Mouse (Mus musculus) urinary bladder, postnatal 4 days (tissue): ENCODE data around the gene Rpl36al.
A peak's percentile ranks its signal among the peaks of the same experiment; 100 is the strongest.

ENCODE experiments used
- DNase-seq, 2 experiments: peaks; one replicate each; pipeline ENCODE4 v3.0.0; 2021 to 2022; ENCODE audit warnings: low spot score in 2 of 2

Rpl36al gene

DNA sequence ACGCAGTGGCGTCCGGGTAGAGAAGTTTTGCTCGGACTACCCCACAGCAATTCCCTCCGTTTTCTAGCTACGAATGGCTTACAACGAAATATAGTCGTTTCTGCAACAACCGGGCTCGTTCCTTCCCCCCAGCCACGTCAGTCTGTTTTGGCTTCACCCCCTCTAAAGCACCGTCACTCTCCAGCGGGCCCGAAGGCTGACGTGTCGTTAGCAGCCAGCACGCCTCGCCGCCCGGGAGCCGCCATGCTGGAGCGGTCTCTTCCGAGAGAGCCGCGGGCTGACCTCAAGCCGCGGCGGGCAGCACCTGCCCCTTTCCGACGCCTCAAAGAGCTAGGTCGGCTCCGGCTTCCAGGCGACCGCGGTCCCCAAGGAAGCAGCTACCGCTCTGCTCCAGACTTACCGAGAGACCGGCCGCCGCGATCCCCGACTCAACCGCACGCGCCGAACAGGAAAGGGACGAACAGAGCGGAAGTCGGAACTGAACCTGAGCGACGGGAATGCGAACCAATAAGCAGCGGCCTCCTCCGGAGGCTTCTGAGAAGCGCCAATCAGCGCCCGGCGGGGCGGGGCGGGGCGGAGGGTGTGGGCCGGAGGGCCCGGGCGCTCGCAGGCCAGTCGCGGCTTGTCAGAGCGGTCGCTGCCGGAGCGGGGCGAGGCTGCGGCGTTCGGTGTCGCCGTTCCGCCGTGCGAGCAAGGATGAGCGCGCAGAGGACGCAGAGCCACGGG, at the start of gene Rpl36al, which contains the start of gene Mgat2:
Rpl36al (minus strand) TSS at position 501 of the 726 bp plus-strand sequence.
Mgat2 (plus strand) TSS at position 575 of the 726 bp plus-strand sequence.
- DNase-seq = peak; percentile 98 to 100

DNA sequence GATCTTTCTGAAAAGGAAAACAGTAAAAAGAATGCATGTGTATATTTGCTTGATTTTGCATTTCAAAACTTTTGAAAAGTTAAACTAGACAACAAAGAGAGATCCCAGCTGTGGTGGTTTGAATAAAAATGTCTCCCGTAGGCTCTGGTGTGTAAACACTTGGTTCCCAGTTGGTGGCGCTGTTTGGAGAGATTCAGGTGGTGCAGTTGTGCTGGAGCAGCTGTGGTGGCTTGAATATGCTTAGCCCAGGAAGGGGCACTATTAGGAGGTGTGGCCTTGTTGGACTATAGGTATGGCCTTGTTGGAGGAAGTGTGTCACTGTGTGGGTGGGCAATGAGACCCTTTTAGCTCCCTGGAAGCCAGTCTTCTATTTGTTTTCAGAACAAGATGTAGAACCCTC, 45.4 kb upstream of the Rpl36al start:
- no peak for DNase-seq

DNA sequence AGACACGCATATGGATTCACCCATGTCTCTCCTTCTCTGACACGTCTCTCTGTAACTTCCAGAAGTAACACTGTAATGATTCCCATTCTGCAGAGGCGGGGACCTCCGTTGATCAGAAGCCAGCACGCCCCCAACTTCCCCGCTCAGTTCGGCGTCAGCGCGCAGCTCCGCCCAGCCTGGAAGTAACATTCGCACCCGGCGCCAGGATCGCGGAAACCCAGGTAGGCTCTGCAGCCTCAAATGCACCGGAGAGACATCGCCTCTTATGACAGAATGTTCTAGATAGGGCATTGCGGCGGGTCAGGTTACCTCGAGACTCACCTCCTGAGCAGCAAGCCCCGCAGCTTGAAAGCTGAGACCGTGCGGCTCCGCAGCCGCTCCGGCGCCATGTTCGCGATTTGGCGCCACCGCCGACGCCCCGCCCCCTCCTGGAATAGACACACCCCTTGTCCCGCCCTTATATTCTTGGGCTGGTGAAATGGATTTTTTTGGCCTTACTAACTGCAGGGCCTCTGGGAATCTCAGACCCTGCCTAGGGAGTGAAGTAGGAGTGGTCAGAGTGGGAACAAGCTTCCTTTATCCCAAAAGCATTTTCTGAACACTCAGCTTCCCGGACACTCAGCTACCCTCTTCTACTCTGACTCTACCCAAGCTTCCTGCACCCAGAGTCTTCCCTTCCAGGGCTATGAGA, 44.0 kb upstream of the Rpl36al start, which contains the start of gene Pole2:
Pole2 (minus strand) TSS at position 420 of the 691 bp plus-strand sequence.
- peak; percentile 89 to 92 for DNase-seq

DNA sequence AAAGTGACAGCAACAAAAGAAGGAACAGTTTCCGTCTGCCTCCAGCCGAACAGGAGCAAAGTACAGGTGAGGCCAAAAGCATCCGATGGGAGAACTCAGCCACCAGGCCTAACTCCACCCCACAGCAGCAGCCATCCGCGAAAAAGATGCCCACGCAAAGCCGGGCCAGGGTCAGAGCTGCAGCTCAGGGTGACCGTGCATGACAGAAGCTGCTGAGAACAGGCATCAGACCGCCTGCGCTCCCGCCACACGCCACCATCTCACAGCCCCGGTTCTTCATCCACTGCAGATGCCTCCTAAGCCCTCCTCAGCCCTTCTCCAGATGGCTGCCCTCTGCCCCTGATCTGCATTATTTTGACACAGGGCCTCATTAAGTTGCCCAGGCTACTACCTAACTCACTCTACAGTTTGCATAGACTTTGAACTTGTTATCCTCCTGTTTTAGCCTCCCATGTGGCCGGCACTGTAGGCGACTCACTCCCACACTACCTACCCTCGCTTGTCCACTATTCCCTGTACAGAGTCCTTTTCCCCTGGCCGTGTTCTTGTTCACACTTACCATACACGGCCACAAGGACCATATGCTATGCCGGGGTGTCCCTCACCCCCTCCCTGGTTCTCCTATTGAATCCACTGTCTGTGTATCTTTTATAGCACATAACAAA, 36.9 kb upstream of the Rpl36al start:
- no peak for DNase-seq

DNA sequence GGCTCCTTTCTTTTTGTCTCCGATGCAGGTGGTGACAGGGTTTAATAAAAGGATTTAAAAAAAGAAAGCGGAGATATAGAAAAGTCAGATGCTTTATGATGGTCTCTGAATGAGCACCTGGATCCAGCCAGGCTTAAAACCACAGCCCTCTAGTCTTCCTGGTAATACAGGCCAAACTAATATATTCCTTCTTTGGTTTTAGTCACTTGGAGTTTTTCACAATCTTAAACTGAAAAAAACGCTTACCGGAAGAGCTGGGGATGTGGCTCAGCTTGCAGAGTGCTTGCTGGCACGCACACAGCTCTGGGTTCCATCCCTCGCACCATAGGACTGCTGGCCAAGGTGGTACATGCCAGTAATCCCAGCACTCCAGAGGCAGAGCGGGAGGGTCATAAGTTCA, 32.7 kb upstream of the Rpl36al start:
- DNase-seq = peak in 1 of 2 experiments; percentile 7

DNA sequence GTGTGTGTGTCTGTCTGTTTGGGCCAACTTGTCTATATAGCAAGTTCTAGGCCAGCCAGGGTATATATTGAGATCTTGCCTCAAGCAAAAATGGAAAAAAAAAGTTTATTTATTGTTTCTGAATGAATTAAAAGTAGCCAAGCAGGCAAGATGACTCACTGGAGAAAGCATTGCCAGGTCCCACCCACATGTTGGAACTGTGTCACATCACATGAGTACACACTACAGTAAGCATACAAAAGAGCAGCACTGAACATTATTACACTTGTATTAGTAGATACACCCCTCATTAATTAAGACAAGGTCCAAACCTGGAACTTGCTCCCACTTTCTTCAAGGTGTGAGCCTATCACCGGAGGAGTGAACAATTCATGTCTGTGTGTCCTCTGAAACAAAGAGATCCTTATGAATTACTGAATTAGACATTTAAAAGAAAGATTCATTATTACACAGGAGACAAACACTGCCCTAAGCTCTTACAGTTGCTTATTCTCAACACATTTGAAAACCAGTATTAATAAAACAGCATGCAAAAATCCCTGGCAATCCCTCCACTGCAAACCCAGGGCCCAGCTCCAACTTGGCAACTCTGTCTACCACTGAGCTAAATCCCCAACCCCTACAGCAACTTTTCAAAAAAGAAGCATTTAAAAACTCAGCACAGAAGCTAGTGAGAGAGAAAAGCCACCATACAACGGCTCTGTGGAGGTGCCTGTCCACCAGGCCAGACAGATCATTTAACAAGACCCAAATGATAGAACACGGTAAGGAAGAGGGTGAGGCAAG, 31.3 kb upstream of the Rpl36al start:
- peak; percentile 23 to 64 for DNase-seq

DNA sequence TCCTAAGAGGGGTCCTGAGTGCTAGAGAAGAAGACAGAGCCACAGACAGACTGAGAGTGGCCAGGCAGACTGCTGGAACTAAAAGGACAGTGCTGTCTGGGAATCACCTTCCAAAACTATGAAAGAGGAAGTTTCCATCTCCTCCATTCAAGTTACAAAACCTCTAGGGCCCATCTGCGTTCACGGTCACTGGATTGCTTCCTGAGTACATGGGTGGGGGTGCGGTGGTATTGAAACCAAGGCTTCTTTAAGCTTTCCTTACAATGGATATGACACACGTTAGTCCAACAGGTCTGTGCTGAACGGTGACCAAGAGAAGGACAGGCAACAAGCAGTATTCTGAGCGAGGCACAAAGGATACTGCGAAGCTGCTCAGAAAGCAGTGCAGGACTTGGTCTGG, 30.5 kb upstream of the Rpl36al start:
- DNase-seq = no peak

DNA sequence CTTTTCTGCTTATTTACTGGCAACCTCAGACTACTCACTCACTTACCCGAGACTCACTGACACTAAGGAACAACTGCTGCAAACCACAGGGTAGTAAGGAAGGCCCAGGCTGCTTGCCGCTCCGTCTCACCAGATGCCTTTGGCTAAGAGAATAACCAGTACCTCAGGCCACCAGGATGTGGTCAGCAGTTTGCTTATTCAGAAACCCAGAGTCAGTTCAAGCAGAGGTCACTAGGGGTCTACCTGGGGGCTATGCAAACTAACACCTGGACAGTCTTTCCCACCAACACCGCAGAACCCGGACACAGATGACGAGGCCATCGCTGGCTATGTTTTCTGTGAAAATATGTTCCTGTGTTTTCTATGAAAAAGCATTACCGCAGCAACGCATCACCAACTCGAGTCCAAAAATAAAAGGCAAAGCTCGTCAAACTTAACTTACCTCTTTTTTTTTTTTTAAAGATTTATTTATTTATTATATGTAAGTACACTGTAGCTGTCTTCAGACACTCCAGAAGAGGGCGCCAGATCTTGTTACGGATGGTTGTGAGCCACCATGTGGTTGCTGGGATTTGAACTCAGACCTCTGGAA, 29.4 kb upstream of the Rpl36al start:
- DNase-seq = no peak

DNA sequence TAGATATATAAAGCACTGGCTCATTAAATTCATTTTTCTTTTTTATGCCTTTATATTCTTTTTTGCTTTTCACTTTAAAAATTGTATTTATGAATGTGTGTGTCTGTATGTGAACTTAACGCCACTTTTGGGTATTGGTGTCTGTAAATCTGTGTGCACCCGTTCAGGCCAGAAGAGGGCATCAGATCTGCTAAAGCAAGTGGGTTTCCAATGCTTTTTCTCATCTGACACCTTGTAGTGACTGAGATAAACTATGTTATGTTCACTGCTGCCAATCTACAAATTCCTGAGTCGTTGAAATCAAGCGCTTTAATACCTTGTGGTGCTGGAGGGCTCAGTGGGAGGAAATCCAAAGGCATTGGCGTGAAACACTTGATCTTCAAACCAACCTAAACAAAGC, 27.2 kb upstream of the Rpl36al start:
- peak in 1 of 2 experiments; percentile 35 for DNase-seq

DNA sequence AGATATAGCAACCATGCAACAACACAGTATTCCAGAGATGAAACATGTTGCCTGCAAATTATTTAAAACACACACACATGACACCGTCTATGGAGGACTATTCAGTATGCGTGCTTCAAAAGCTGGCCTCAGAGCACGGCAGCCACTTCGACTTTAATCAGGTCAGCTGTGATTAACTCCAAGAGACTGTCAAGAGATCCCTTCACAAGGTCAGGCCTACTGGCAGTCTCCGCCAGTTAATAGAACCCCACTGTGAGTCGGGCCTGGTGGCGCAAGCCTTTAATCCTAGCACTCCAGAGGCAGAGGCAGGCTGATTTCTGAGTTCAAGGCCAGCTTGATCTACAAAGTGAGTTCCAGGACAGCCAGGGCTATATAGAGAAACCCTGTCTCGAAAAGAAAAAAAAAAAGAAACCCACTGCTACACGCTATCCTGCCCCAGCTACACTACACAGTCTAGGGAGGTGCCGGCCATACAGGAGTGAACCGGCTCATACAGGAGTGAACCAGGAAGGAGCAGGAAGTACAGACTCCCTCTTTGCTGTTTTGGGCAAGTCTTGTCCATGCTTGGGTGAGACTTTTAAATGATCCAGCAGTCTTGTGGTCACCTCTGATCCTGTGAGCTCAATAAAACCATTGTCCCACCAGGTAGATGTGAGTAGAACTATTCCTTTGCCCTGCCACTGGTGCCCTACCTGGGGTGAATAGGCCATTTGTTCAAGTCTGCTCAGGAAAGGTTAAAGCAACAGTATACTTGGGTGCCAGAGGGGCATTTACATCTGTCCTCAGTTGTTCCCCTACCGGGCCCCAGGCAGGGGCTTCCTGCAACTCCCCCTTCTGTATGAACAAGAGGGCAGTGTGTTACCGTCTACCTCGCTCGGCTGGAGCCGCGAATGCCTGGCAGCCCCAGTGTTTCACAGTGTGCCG, 26.4 kb upstream of the Rpl36al start:
- peak in 1 of 2 experiments; percentile 19 for DNase-seq

DNA sequence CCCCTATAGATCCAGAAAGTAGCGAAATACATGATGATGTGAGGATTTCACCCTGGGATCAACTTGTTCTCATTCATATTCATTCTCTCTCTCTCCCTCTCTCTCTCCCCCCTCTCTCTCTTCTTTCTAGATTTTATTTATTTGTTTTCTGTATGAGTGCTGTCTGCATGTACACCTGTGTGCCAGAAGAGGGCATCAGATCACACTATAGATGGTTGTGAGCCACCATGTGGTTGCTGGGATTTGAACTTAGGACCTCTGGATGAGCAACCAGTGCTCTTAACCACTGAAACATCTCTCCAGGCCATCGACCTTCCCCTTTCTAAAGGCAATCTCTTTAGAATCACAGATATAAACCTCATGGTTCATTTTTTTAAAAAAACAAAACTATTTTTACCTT, 24.6 kb upstream of the Rpl36al start:
- no peak for DNase-seq

DNA sequence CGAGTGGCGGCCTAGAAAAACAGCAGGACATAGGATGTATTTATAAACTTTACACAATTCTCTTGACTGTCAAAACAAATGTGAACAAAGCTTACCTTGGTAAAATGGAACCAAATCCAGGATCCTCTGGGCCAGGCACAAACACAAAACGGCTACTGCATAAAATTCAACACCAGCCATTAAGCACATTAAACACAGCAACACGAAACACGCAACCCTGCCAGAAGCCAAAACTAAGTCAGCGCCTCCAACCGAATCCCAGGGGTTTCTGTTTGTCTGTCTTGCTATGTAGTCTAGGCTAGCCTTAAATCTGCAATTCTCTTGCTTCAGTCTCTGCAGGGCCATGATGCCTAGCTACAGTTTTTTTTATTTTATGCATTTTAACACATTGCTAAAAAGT, 24.0 kb upstream of the Rpl36al start:
- DNase-seq = no peak

DNA sequence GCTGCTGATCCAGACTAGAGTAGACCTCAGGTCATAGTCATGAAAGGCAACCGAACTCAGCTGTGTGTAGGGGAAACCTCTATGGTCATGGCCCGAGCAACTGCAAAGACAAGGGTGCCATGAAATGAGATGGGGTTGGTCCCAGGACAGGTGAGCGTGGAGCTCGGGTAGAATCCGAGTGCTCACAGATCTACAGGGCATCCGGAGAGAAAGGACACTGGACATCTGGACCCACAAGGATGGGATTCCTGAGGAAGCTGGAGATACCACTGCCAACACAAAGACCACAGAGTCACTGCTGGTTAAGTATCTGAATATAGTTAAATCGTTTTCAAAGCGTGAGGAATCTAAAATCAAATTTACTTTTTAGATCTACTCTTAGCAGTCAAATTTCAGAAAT, 23.5 kb upstream of the Rpl36al start:
- no peak for DNase-seq

DNA sequence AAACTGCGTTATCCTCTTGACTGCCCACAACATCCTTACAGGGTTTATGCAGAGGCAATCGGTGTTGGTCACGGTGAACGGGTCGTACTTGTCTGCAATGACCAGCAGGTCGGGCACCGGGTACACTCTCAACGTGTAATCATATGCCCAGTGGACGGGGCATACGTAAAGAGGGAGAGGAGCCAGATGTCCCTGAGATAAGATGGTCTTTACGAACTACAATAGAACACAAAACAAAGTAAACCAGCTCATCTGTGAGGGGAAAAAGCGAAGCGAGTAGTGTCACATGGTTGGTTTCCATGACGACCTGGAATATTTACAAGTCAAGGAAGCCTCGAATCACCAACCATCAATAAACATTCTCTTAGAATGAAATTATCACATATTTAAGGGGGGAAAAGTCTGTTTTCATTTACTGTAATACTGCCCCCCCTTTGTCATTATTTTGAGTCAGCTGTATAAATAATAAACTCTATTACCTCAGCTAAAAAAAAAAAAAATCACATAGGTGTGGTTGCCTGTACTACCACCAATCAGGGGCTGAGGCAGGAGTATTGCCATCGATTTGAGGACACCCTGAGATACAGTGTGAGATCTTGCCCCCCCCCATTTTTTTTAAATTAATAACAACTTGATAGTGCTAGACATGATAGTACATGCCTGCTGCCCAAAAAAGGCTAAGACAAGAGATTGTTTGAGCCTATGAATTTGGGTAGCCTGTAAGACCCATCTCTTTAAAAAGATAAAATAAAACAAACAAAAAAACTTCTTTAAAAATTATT, 20.4 kb upstream of the Rpl36al start, which contains the start of gene Gm49384:
Gm49384 (minus strand) TSS at position 216 of the 782 bp plus-strand sequence.
- DNase-seq = no peak

DNA sequence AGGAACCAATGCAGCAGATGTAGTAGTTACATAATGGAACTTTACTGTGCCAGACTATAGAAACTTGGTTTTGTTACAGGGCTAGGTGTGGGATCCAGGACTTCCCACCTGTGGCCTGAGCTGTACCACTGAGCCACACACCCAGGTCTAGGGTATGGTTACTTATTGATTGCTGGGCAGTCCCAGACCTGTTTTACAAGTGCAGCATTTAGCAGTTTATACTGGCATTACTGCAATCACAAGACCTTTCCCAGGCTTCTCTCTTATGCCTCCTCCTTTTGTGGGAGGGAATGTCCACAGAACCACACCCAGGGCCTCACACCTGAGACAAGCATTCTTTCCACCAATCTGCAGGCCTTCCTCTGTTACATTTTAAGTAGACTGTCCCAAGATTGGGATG, 15.1 kb upstream of the Rpl36al start:
- no peak for DNase-seq

DNA sequence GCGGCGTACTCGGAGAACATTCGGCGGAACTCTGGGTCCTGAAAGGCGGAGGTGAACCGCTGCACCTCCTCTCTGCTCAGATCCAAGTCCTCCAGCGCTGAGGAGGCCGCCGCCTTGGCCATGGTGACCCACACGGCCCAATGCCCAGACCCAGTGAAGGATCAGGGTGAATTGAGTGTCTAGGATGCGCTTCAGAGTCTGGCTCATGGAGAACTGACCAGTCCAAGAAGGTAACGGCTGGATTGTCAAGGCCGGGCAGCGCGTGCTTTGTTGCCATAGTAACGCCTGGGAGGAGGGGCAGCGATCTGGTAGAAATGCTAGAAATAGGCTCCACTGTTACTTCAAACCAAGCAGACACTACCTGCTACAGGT, 14.3 kb upstream of the Rpl36al start, which contains the start of gene Dnaaf2:
Dnaaf2 (minus strand) TSS at position 266 of the 372 bp plus-strand sequence.
- peak; percentile 58 to 72 for DNase-seq

DNA sequence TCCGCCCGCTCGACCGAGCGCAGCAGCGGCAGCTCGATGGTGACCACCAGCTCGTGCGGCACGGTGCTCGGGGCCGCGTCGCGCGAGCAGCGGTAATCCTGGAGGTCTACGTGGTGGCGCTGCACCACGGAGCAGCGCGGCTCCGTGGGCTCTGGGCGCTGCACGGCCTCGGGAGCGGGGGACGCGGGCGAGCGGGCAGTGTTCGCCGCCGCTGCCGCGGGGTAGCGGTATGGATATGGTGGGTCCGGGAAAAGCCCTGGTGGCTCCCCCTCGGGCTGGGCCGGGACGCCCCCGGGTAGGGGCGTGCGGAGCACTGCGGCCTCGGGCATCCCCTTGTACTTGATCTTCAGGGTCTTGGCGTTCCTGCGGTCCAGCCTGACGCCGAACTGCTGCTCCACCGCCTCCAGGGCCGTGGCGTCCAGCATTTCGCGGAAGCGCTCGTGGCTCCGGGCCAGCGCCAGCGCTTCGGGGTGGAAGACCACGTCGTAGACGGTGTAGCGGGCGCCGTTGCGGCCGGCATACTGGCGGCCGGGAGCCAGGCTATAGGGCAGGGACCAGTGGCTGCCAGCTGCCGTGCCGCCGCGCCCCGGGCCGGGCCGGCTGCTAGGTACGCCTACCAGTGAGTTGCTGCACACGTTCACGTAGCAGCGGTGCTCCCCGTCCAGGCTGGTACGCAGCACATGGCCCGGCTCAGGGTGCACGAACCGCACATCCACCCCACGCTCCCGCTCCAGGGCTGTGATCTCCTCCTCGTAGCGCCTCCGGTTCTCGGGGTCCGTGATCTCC, 13.7 kb upstream of the Rpl36al start:
- peak in 1 of 2 experiments; percentile 51 for DNase-seq
